Mouse (Mus musculus) left cerebral cortex, adult 9 months (tissue): ENCODE data around the gene Afap1.

Source experiments
- DNase-seq, 2 experiments: peaks; one replicate each; pipeline ENCODE4 v3.0.0; 2022; ENCODE audit warnings: low spot score in 2 of 2

Gene Afap1

DNA sequence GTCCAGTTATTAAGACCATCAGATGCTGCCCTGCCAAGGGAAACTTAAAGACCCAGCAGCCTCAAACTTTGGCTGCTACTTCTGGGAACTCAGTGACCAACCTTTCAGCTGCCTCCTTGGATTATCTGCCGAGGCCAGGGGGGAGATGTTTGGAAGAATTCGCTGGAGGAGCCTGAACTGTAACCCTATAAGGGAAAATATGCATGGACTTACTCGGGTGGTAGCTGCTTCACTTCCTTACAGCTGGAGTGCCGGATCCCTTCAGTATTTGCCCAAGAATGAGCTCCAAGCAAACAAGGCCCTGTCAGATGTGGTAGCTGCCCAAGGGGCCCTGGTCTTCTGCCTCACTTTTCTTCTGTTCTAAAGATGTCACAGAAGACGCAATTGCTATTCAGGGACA is 38.2 kb downstream of the Afap1 start:
- DNase-seq = no peak

DNA sequence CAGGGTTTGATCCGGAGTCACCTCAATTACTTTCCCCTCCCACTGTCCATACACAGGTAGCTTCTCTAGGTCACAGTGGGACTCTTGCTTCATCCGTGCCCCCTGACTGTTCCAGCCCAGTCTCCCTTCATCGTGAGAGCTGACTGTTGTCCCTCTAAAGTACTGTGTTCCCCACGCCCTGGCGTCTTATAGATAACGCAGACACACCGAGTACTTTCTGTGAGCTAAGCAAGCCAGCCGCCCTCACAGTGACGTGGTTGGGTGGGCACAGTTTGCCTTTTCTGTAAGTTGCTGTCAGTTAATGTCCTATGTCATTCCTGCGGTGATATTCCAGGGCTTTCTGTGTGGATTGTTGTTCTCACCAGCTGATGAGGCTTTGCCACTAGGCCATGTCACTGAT is 39.9 kb downstream of the Afap1 start:
- DNase-seq = no peak

DNA sequence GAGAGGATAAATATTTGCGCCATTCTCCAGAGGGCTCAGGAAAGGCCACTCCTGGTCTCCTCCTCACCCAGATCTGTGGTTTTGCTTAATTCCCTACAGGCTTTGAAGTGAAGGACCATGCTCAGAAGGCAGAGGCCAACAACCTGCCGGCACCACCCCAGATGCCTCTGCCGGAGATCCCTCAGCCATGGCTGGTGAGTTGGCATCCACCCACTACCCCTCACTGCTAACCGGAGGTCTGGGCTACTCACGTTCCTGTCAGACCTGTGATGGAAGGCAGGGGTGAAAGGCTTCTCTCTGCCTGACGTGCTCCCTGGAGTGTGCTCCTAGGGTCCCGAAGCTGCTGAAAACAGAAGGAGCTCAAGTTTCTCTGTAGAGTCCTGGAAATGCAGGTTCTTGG is 42.8 kb downstream of the Afap1 start:
- no peak for DNase-seq

GRCm38 (mm10) chr5:35938249-35939223 is 45.4 kb downstream of the Afap1 start:
- DNase-seq = no peak

GRCm38 (mm10) chr5:35939958-35940357 is 46.8 kb downstream of the Afap1 start:
- no peak for DNase-seq

- no peak for DNase-seq
Observed at GRCm38 (mm10) chr5:35943541-35943940, 50.4 kb downstream of the Afap1 start.

GRCm38 (mm10) chr5:35946841-35947240 is 53.7 kb downstream of the Afap1 start:
- DNase-seq = no peak

DNA sequence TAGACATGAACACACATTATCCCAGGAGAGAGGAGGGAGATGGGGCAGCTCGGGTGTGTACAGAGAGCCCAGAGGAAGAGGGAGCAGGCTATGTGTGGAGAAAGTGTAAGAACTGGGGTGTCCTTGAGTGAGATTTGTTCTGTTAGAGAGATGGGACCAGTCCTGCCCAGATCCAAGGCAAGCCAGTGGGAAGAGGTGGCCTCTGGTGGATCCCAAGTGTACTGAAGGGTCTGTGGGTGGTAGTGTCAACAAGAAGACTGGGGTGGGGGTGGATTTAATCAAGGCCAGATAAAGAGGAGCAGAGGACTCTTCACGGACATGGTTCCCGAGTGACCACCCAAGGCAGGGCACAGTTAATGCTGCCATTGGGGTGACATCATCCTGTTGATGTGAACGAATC is 54.3 kb downstream of the Afap1 start:
- no peak for DNase-seq

GRCm38 (mm10) chr5:35948225-35948975 is 55.3 kb downstream of the Afap1 start:
- no peak for DNase-seq

DNA sequence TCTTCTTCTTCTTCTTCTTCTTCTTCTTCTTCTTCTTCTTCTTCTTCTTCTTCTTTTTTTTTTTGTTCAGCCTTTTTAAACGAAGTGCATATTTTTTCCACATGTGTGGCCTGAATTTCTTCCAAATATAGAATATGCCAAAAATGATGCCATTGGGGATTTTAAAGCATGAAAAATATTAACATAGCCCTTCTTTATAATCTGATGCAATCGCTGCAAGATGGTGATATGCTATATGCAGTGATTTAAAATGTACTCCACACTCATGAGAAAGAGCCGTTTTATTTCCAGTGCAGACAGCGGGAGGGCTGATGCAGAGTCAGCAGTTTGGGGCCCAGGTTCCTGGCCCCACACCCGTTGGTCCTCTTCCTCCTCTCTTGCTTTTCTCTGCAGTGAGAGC is 55.9 kb downstream of the Afap1 start:
- DNase-seq = no peak

- no peak for DNase-seq
Observed at GRCm38 (mm10) chr5:35950504-35950903, 57.4 kb downstream of the Afap1 start.

- peak; percentile 43 to 46 for DNase-seq
Observed at GRCm38 (mm10) chr5:35954055-35954718, 61.1 kb downstream of the Afap1 start.

GRCm38 (mm10) chr5:35956268-35956667 is 63.1 kb downstream of the Afap1 start:
- no peak for DNase-seq

- DNase-seq = no peak
Observed at GRCm38 (mm10) chr5:35958681-35959080, 65.6 kb downstream of the Afap1 start.

GRCm38 (mm10) chr5:35960168-35960567 is 67.0 kb downstream of the Afap1 start:
- DNase-seq = no peak

DNA sequence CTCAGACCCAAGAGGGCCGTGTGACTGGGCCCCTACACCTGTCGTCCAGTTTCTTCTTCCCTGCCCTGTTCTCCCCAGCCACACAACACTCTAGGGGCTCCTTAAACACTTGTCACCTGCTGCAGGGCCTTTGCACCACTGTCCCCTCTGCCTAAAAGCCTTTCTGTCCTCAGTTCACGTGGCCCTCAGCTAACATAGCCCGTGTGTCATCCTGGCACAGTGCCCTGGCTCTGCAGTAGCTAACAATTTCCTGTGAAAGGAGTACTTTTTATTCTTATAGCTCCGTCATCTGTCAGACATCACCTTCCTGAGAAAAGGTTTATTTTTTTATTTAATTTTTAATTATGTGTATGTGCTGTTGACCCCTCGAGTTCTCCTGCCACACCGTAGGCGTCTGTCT is 68.2 kb downstream of the Afap1 start:
- no peak for DNase-seq

DNA sequence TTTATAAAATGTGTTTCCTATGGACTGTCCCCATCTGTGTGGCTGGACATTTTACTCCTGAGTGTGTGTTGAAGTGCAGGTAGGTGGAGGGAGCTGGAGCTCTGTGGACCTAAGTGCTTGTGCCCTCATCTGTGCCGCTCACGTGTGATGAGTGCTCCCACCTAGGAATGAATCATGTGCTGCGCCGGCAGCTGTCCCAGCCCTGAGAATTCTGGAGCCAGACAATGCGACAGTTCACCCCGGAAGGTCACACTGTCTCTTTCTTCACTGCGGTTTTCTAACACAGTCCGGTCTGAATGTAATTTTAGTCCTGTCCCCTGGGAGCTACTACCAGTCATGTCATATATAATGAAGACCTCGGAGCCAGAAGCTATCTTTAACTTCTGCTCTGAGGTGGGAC is 70.5 kb downstream of the Afap1 start:
- no peak for DNase-seq

- DNase-seq = no peak
Observed at GRCm38 (mm10) chr5:35965036-35965435, 71.9 kb downstream of the Afap1 start.

GRCm38 (mm10) chr5:35969857-35970256 is 76.7 kb downstream of the Afap1 start:
- DNase-seq = no peak

DNA sequence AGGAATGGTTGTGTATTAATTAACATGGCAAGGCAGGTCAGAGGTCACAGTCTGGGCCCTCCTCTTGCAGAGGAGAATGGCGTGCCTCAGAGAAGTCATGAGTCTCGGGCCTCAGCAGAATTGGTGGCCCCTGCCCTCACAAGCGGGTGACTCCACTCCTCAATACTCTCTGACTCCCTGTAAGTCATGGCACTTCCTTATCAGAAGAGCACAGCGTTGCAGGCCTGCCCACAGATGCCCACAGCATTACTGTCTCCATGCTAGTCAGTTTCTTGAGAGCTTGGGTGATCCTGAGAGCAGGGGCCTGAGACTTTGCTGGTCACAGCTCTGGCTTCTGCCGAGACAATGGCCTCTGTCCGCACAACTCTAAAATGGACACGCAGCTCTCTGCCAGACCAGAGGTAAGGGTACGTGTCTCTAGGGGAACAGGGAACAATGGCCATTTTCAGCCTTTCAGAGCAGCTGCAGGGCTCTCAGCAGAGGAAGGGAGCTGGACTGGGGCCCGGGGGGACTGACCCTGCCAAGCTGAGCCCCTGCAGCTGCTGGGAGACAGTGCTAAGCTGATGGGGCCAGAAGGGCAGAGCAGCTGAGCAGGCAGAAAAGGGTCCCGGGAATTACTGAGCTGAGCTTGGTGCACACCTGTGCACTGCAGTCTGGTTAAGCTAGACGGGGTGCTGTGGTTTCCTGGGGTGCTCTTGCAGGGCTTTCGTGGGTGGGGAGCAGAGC is 77.4 kb downstream of the Afap1 start:
- peak in 1 of 2 experiments; percentile 63 for DNase-seq

DNA sequence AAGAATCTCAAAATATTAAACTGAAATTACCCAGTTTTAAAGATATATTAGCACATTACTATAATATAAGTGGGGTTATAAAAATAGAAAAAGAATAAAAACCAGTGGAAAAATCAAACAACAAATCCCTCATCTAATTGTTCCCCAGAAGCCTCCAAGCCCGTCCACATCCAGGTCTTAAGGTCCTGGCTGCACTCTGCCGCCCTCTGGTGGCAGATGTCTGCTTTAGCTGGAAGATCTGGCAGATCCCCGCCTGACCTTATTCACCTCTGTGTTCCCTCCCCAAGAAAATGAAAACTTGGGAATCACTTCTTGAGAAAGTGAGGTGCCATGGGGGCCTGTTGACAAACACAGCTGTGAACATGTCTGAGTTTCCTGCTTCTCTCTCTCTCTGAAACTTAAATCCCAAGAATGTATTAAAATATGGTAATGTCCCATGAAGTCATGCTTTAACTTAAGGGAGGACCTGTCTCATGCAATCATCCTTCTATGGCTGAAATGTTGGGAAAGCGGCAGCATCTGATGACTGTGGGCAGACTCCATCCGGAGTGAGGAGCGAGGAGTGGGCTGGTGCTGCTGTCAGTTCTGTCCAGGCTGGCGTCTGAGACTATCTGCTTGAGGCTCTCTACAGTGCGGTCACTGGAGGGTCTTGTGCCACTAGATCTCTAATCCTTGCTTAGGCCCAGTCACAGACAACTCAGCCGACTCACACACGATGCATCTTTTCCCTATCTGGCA is 78.9 kb downstream of the Afap1 start:
- peak in 1 of 2 experiments; percentile 49 for DNase-seq
